Mouse (Mus musculus) liver, adult 2 months (tissue): Measurements from ENCODE around the gene Gm13290. TPM values are rescaled to one million over a fixed set of nuclear protein-coding genes. Genes with fewer than 3 reads are reported as not detected.
"Not testable (repeated sequence)": the region's sequence is repeated elsewhere in the genome, so short reads cannot be mapped to it uniquely, and the experiment has no call there.

Experiments used
- DNase-seq: peaks from one replicate; pipeline ENCODE4 v3.0.0-alpha.2; 2011; ENCODE audit warnings: low read depth, low spot score; ENCODE audit errors: extremely low read depth
- H3K27ac ChIP-seq: fragments of 200-500 bp; replicated peaks from 2 replicates; pipeline ENCODE4 v1.5.1; 2012; ENCODE audit warnings: low read depth, mild to moderate bottlenecking, control low read depth, inconsistent platforms, low read length; ENCODE audit not compliant: insufficient read depth
- H3K27me3 ChIP-seq: fragments of 200-500 bp; 2 replicates; pipeline ENCODE4 v1.6.1; 2012; ENCODE audit warnings: mild to moderate bottlenecking, moderate library complexity, low read length, inconsistent platforms; ENCODE audit not compliant: control insufficient read depth, insufficient read depth
- H3K36me3 ChIP-seq: fragments of 200-500 bp; 2 replicates; pipeline ENCODE4 v1.6.1; 2012; ENCODE audit warnings: low read length, inconsistent platforms; ENCODE audit not compliant: control insufficient read depth, insufficient read depth
- H3K4me1 ChIP-seq: fragments of 200-500 bp; 2 replicates; pipeline ENCODE4 v1.6.1; 2011; ENCODE audit warnings: low read length; ENCODE audit not compliant: control insufficient read depth, insufficient read depth
- H3K4me3 ChIP-seq: fragments of 200-500 bp; 2 replicates; pipeline ENCODE4 v1.5.1; 2011; ENCODE audit warnings: low read depth, mild to moderate bottlenecking, control low read depth, low read length, moderate library complexity; ENCODE audit not compliant: insufficient read depth
- H3K79me2 ChIP-seq: fragments of 200-500 bp; 2 replicates; pipeline ENCODE4 v1.6.1; 2012; ENCODE audit warnings: inconsistent platforms, mild to moderate bottlenecking, low read length, moderate library complexity; ENCODE audit not compliant: control insufficient read depth, insufficient read depth
- H3K9ac ChIP-seq: fragments of 200-500 bp; 2 replicates; pipeline ENCODE4 v1.6.1; 2012; ENCODE audit warnings: low read depth, mild to moderate bottlenecking, control low read depth, inconsistent platforms, low read length
- CTCF ChIP-seq: fragments of 200-500 bp; IDR thresholded peaks from 2 replicates; pipeline ENCODE4 v1.5.1; 2011; ENCODE audit warnings: low read depth, low read length, control low read depth
- POLR2A ChIP-seq: fragments of 200-500 bp; IDR thresholded peaks from 2 replicates; pipeline ENCODE4 v1.6.1; 2011; ENCODE audit warnings: low read length, control low read depth; ENCODE audit not compliant: insufficient read depth; ENCODE audit errors: extremely low read depth
- WGBS: fragments of 180-500 bp; shearing (Covaris S2); methylation state at CpG from one replicate; pipeline ENCODE4 v1.1.7; 2018; 5-methylcytosine and 5-hydroxymethylcytosine counted together
- polyA plus RNA-seq: library from polyadenylated mRNA; depleted of rRNA; stranded (reverse); fragments of >200 nt; gene quantifications from 2 replicates; pipeline ENCODE4 v1.2.3, GENCODE M21; 2012
- total RNA-seq: library from RNA; depleted of rRNA; stranded (reverse); fragments of >200 nt; gene quantifications from 2 replicates; pipeline ENCODE4 v1.2.3, GENCODE M21; 2014

The Gm13290 gene
- total and polyA plus RNA-seq, 2 experiments = not detected

DNA sequence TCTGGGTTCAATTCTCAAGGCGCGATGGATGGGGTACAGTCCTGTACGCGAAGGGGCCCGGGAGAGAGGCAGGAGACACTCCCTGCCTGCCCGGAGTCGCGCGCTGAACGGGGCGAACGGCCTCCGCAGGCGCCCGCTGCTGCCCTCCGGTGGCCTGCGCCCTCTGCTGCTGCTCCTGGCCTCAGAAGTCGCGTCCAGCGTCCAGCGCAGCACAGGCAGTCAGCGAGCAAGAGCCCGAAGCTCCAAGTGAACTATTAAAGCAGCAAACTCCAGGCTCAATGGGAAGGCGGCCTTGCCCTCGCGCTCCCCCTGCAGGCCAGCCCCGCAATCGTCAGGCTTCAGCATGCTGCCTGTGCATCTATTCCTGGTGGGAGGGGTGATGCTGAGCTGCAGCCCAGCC is 13.2 kb upstream of the Gm13290 start:
- Histone ChIP-seq H3K9ac (0 out of 2 replicates have a peak overlapping the region, but pooled peaks have one; percentile 67), H3K4me3 (peak overlapping the region; percentile 9; the same call in 1 of the 2 replicates), H3K27ac (peak overlapping the region; percentile 43; the same call in 1 of the 2 replicates)
- not testable (repeated sequence) for H3K4me1 ChIP-seq, H3K36me3 ChIP-seq, H3K79me2 ChIP-seq, H3K27me3 ChIP-seq
- WGBS = 0% methylated on average over 26 of the region's 28 CpGs
- TF ChIP-seq POLR2A (peak; percentile 50; the same call in 1 of the 2 replicates), CTCF (peak; percentile 40)
- peak; percentile 71 for DNase-seq

DNA sequence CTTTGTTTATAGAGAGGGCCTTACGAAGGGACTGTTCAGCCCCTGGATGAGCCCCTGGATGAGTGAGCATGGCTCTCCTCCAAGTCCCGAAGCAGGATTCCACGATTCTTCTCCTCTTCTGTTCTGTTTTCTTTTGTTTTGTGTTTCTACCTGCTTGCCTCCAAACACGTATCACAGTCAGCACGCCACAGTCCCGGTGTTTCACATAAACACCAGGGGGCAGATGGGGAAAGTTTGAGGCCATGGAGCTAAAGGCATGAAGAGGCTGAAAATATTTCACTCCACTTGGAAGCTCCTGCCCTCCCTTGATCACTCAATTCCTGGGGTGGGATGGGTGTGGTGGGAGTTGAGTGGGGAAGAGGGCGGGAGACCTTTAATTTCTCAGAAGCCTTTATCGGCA is 11.9 kb upstream of the Gm13290 start:
- H3K9ac ChIP-seq, H3K27me3 ChIP-seq, H3K36me3 ChIP-seq, H3K4me3 ChIP-seq, H3K79me2 ChIP-seq, H3K27ac ChIP-seq, H3K4me1 ChIP-seq, DNase-seq: not testable (repeated sequence)
- WGBS = 66% methylated on average over 6 of the region's 8 CpGs

- H3K79me2 ChIP-seq, H3K36me3 ChIP-seq, H3K4me3 ChIP-seq, H3K27ac ChIP-seq, H3K9ac ChIP-seq, H3K27me3 ChIP-seq, DNase-seq, H3K4me1 ChIP-seq: not testable (repeated sequence)
- 57% methylated on average over 9 of the region's 9 CpGs for WGBS
Measured at GRCm38 (mm10) chr4:88762341-88762740, 11.3 kb upstream of the Gm13290 start.

DNA sequence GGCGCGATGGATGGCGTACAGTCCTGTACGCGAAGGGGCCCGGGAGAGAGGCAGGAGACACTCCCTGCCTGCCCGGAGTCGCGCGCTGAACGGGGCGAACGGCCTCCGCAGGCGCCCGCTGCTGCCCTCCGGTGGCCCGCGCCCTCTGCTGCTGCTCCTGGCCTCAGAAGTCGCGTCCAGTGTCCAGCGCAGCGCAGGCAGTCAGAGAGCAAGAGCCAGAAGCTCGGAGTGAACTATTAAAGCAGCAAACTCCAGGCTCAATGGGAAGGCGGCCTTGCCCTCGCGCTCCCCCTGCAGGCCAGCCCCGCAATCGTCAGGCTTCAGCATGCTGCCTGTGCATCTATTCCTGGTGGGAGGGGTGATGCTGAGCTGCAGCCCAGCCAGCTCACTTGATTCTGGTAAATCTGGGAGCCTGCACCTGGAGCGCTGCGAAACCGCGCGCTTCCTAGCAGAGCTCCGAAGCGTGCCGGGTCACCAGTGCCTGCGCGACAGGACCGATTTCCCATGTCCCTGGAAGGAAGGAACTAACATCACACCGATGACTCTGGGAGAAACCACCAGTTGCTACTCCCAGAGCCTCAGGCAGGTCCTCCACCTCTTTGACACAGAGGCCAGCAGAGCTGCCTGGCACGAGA is 10.1 kb upstream of the Gm13290 start:
- H3K27me3 ChIP-seq, H3K27ac ChIP-seq, H3K4me1 ChIP-seq, H3K79me2 ChIP-seq, H3K36me3 ChIP-seq: not testable (repeated sequence)
- Histone ChIP-seq H3K9ac (peak overlapping the region; percentile 55; the same call in 1 of the 2 replicates), H3K4me3 (peak overlapping the region; percentile 45)
- WGBS = 5% methylated on average over 35 of the region's 42 CpGs
- peak; percentile 40; the same call in 1 of the 2 replicates for TF ChIP-seq CTCF
- TF ChIP-seq POLR2A = 0 out of 2 replicates have a peak, but pooled peaks have one; percentile 13
- DNase-seq = peak; percentile 75

GRCm38 (mm10) chr4:88776622-88777021 is 3.0 kb downstream of the Gm13290 start, which contains the start of gene Gm13289:
Gene Gm13289, plus strand, starts transcription at chr4:88776922.
- not testable (repeated sequence) for H3K27me3 ChIP-seq, H3K4me3 ChIP-seq, H3K9ac ChIP-seq, DNase-seq, H3K36me3 ChIP-seq, H3K4me1 ChIP-seq, H3K27ac ChIP-seq, H3K79me2 ChIP-seq
- no CpG with 5 or more reads among the region's 29 CpGs for WGBS

GRCm38 (mm10) chr4:88779550-88779949 is 5.9 kb downstream of the Gm13290 start, which contains the start of gene Gm13272:
Gene Gm13272, plus strand, starts transcription at chr4:88779850.
- H3K4me3 ChIP-seq, H3K27ac ChIP-seq, H3K9ac ChIP-seq, H3K27me3 ChIP-seq, H3K36me3 ChIP-seq, H3K4me1 ChIP-seq, DNase-seq, H3K79me2 ChIP-seq: not testable (repeated sequence)
- no CpG with 5 or more reads among the region's 29 CpGs for WGBS

DNA sequence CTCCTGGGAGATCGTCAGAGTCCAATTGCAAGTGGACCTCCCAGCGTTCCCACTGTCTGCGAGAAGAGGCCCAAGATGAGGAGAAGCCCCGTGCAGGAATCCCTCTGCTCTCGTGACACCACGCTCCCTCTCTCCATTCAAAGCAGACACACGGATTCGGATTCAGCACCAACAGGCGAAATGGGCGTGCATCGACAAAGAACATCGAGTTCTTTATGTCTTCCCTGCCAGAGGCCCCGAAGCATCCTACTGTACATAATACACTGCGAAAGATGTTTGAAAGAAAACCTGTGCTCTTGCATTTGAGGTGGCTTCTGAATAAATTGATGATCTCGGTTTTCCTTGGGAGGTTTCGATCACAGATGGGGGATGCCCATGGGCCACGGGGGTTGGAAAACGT is 6.7 kb downstream of the Gm13290 start:
- WGBS = 51% methylated on average over 16 of the region's 18 CpGs
- H3K27me3 ChIP-seq, DNase-seq, H3K9ac ChIP-seq, H3K36me3 ChIP-seq, H3K4me1 ChIP-seq, H3K4me3 ChIP-seq, H3K79me2 ChIP-seq, H3K27ac ChIP-seq: not testable (repeated sequence)

DNA sequence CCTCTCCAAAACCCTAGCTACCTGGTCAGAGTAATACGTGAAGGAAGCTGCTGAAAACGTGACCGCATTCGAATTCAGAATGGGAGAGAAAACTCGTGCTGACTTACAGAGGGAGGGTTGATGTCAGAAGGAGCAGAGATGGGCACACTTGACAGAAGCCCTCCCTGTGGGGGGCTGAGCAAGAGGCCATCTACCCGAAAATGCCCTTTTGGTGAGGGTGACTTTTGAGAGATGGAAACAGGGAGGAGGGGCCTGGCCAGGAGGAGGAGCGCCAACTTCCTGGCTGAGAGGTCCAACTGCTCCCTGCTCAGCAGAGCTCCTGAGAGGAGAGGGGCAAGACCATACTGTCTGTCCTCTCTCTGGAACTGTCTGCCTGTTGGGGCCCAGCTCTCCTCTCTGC is 8.2 kb downstream of the Gm13290 start, which contains the start of gene Ifnz:
Ifnz (plus strand) TSS at position 301 of the 400 bp plus-strand sequence.
- not testable (repeated sequence) for H3K9ac ChIP-seq, DNase-seq, H3K4me1 ChIP-seq, H3K79me2 ChIP-seq, H3K4me3 ChIP-seq, H3K27me3 ChIP-seq, H3K36me3 ChIP-seq
- H3K27ac ChIP-seq = 0 out of 2 replicates have a peak within 1 kb of the TSS, but pooled peaks have one; percentile 12
- WGBS = 9% methylated on average over 5 of the region's 7 CpGs

DNA sequence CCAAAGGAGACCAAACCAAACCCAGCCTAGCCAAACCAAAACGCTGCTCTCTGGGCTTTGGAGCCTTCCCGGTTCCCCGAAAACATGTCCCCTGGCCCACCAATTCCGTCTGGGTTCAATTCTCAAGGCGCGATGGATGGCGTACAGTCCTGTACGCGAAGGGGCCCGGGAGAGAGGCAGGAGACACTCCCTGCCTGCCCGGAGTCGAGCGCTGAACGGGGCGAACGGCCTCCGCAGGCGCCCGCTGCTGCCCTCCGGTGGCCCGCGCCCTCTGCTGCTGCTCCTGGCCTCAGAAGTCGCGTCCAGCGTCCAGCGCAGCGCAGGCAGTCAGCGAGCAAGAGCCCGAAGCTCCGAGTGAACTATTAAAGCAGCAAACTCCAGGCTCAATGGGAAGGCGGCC is 8.7 kb downstream of the Gm13290 start:
- not testable (repeated sequence) for H3K36me3 ChIP-seq, DNase-seq, H3K9ac ChIP-seq, H3K79me2 ChIP-seq, H3K4me1 ChIP-seq, H3K27me3 ChIP-seq, H3K4me3 ChIP-seq
- under 1% methylated on average over 19 of the region's 31 CpGs for WGBS
- 0 out of 2 replicates have a peak overlapping the region, but pooled peaks have one; percentile 12 for H3K27ac ChIP-seq
